Mouse (Mus musculus) C2C12 (cell line): ENCODE data around the gene Alox12e. TPM values are rescaled to one million over a fixed set of nuclear protein-coding genes. Genes with fewer than 3 reads are reported as not detected.

Experiments
- H3K27me3 ChIP-seq: one replicate; pipeline ENCODE4 v1.6.1; 2011; ENCODE audit not compliant: control insufficient read depth, insufficient read depth, insufficient read length
- H3K36me3 ChIP-seq: one replicate; pipeline ENCODE4 v1.6.1; 2011; ENCODE audit not compliant: control insufficient read depth, insufficient read depth
- H3K4me3 ChIP-seq: one replicate; pipeline ENCODE4 v1.5.1; 2011; ENCODE audit warnings: mild to moderate bottlenecking, control low read depth; ENCODE audit not compliant: poor library complexity, insufficient read depth, severe bottlenecking
- H3K79me2 ChIP-seq: one replicate; pipeline ENCODE4 v1.6.1; 2011; ENCODE audit not compliant: control insufficient read depth, insufficient read depth
- H3K79me3 ChIP-seq: one replicate; pipeline ENCODE4 v1.6.1; 2011; ENCODE audit warnings: low read depth, control low read depth
- H3ac ChIP-seq: one replicate; pipeline ENCODE3; 2011; ENCODE audit warnings: low read depth; ENCODE audit not compliant: control insufficient read depth, insufficient read length
- CEBPB ChIP-seq: IDR thresholded peaks from one replicate; pipeline ENCODE4 v1.6.1; 2011; ENCODE audit warnings: low read depth, mild to moderate bottlenecking, control low read depth, moderate library complexity
- CTCF ChIP-seq: IDR thresholded peaks from one replicate; pipeline ENCODE4 v1.5.1; 2011; ENCODE audit not compliant: control insufficient read depth, insufficient read depth, insufficient read length
- FOSL1 ChIP-seq: IDR thresholded peaks from one replicate; pipeline ENCODE4 v1.8.0; 2011; ENCODE audit warnings: mild to moderate bottlenecking, low read length; ENCODE audit not compliant: poor library complexity, insufficient read depth, severe bottlenecking
- MAX ChIP-seq: IDR thresholded peaks from one replicate; pipeline ENCODE4 v1.6.1; 2011; ENCODE audit warnings: mild to moderate bottlenecking, control low read depth
- MYOD1 ChIP-seq: IDR thresholded peaks from one replicate; pipeline ENCODE4 v1.6.1; 2011; ENCODE audit warnings: low read depth; ENCODE audit not compliant: control insufficient read depth, insufficient read length
- MYOG ChIP-seq: IDR thresholded peaks from one replicate; pipeline ENCODE4 v1.6.1; 2011; ENCODE audit not compliant: control insufficient read depth, insufficient read length; ENCODE audit errors: extremely low read depth
- USF1 ChIP-seq: IDR thresholded peaks from one replicate; pipeline ENCODE4 v1.6.1; 2011; ENCODE audit warnings: low read depth, mild to moderate bottlenecking, control low read depth, moderate library complexity
- polyA plus RNA-seq: library from polyadenylated mRNA; unstranded; fragments of >200 nt; fragmentation: generic; extraction: Trizol; gene quantifications from one replicate; pipeline ENCODE4 v1.2.1, GENCODE M21; 2012; ENCODE audit warnings: missing spikeins

Alox12e gene
- polyA plus RNA-seq, 1 experiment: 0.04 TPM

GRCm38 (mm10) chr11:70345546-70345945 lies 23.1 kb upstream of the Alox12e start:
- Histone ChIP-seq H3K79me3 (no peaks in the 10 kb centered on the region), H3K4me3 (no peak overlapping the region), H3ac (no peak overlapping the region), H3K27me3 (peaks cover 85% of the 10 kb centered on the region), H3K36me3 (no peaks in the 10 kb centered on the region), H3K79me2 (no peaks in the 10 kb centered on the region)
- TF ChIP-seq MYOD1 (no peak), CTCF (no peak), CEBPB (no peak), USF1 (no peak), MYOG (no peak), FOSL1 (no peak), MAX (no peak)

DNA sequence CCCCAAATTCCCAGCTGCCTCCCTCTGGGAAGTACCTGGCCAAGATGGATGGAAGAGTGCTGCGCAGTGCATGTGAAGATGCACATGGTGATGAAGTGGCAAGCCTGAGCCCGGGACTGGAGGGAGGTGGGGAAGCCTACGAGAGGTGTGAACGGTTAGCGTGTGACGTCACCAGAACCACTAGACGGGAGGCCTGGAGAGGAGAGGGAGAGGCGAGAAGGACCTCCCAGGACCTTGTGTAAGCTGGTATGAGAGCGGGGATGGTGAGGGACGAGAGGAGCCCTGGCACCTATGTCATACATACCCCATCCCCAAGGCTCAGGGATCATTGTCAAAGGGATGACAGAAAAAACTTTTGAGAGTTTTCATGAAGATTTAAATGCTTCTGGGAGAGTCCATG lies 22.6 kb upstream of the Alox12e start:
- peaks cover 85% of the 10 kb centered on the region for H3K27me3 ChIP-seq
- no peak overlapping the region for H3ac ChIP-seq
- H3K79me3 ChIP-seq: no peaks in the 10 kb centered on the region
- no peaks in the 10 kb centered on the region for H3K36me3 ChIP-seq
- TF ChIP-seq USF1: no peak
- no peak for TF ChIP-seq MYOD1
- no peaks in the 10 kb centered on the region for H3K79me2 ChIP-seq
- H3K4me3 ChIP-seq: no peak overlapping the region

DNA sequence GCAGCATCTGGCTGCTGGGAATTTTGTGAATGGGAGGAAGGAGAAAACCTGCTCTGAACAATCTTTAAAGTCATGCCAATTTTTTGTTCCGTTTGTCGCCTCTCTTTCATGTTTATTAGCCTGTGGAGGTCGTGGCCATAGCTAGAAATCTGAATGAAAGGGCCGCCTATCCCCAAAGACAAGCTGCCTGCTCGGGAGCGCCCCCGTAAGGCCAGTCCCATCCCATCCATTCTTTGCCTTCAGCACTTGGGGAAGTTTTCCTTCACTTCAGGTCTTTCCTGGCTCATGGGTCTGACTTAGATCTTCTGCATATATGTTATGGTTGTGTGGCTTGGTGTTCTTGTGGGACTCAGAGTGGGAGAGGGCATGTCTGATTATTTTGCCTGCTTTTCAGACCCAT lies 17.1 kb upstream of the Alox12e start:
- TF ChIP-seq MYOG (no peak), FOSL1 (no peak), CEBPB (no peak), MYOD1 (no peak), USF1 (no peak), CTCF (no peak), MAX (no peak)
- Histone ChIP-seq H3K79me3 (no peaks in the 10 kb centered on the region), H3K27me3 (peaks cover 60% of the 10 kb centered on the region), H3ac (no peak overlapping the region), H3K4me3 (no peak overlapping the region), H3K36me3 (no peaks in the 10 kb centered on the region), H3K79me2 (no peaks in the 10 kb centered on the region)

- Histone ChIP-seq H3K4me3 (no peak overlapping the region), H3K79me3 (no peaks in the 10 kb centered on the region), H3K36me3 (no peaks in the 10 kb centered on the region), H3K79me2 (no peaks in the 10 kb centered on the region), H3K27me3 (peaks cover 62% of the 10 kb centered on the region), H3ac (no peak overlapping the region)
- peak; percentile 32 for TF ChIP-seq CTCF
- TF ChIP-seq MYOD1: no peak
- no peak for TF ChIP-seq FOSL1
- no peak for TF ChIP-seq USF1
- no peak for TF ChIP-seq MYOG
- TF ChIP-seq CEBPB: no peak
- no peak for TF ChIP-seq MAX
Measured at GRCm38 (mm10) chr11:70334477-70334876, 12.0 kb upstream of the Alox12e start.

GRCm38 (mm10) chr11:70324726-70325125 lies 2.3 kb upstream of the Alox12e start:
- Histone ChIP-seq H3K27me3 (peaks cover 49% of the 10 kb centered on the region), H3K36me3 (no peaks in the 10 kb centered on the region), H3K4me3 (no peak overlapping the region), H3ac (no peak overlapping the region), H3K79me2 (no peaks in the 10 kb centered on the region), H3K79me3 (no peaks in the 10 kb centered on the region)
- no peak for TF ChIP-seq CTCF

- Histone ChIP-seq H3K79me2 (no peaks in the 10 kb centered on the region), H3K4me3 (no peak overlapping the region), H3K36me3 (no peaks in the 10 kb centered on the region), H3ac (no peak overlapping the region), H3K79me3 (no peaks in the 10 kb centered on the region), H3K27me3 (peaks cover 57% of the 10 kb centered on the region)
- TF ChIP-seq FOSL1 (no peak), CTCF (peak; percentile 59)
Measured at GRCm38 (mm10) chr11:70321664-70322063, 764 bp downstream of the Alox12e start.
